Mouse (Mus musculus) bone marrow macrophage, adult 2 months (primary cell): ENCODE data around the gene Spata32.

Source experiments
- CTCF ChIP-seq: IDR thresholded peaks from 2 replicates; pipeline ENCODE4 v1.5.1; 2012; ENCODE audit warnings: low read depth, mild to moderate bottlenecking, low read length, moderate library complexity
- POLR2A ChIP-seq: IDR thresholded peaks from 2 replicates; pipeline ENCODE4 v1.6.1; 2012; ENCODE audit warnings: mild to moderate bottlenecking, low read depth, low read length, borderline replicate concordance

DNA sequence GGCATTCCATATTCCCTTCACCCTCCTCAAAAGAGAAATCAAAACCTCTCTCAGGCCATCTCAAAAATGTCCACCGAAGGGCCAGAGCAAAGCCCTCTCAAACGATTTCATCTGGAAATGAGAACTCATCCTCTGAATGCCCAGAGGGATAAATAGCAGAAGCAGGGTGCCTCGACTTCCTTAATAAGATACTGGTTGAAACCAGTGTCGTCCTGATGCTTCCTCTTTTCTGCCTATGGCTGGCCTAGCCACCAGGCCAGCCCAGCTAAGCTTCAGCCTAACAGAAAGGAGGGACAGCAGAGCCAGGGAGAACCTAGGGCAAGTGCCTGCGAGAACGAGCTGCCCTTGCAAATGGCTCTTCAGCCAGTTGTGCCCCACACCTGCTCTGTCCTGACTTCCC is 31.3 kb upstream of the Spata32 start:
- TF ChIP-seq CTCF = no peak
- no peak for TF ChIP-seq POLR2A
